Mouse (Mus musculus): Measurements from ENCODE around the gene Dnaja4.
"Not testable (repeated sequence)": the region's sequence is repeated elsewhere in the genome, so short reads cannot be mapped to it uniquely, and the experiment has no call there.

GRCm38 (mm10) chr9:54691241-54691805 lies 7.3 kb upstream of the Dnaja4 start:
- not testable (repeated sequence) for TF ChIP-seq CTCF (IDR thresholded peaks at IDR 0.05; ENCODE audit: control insufficient read depth, insufficient read depth, insufficient replicate concordance, low read depth, low read length)
- peak; percentile 59 for TF ChIP-seq POLR2A (IDR thresholded peaks at IDR 0.05; ENCODE audit: control insufficient read depth, low read depth, low read length)
